Mouse (Mus musculus) midbrain, embryonic 16.5 days (tissue): Measurements from ENCODE around the gene Elmod3. TPM values are rescaled to one million over a fixed set of nuclear protein-coding genes. Genes with fewer than 3 reads are reported as not detected.
A peak's percentile ranks its signal among the peaks of the same experiment; 100 is the strongest.

Experiments
- ATAC-seq: fragments of 200-750 bp; cut with Nextera tagmentation; 2 replicates; pipeline ENCODE4 v1.8.0; 2017; ENCODE audit warnings: moderate TSS enrichment
- H3K27ac ChIP-seq: fragments of 300-500 bp; sonication (generic); 2 replicates; pipeline ENCODE4 v1.5.1; 2014; ENCODE audit warnings: mild to moderate bottlenecking, low read length, mixed read lengths
- H3K27me3 ChIP-seq: fragments of 300-500 bp; sonication (generic); 2 replicates; pipeline ENCODE4 v1.6.1; 2014; ENCODE audit warnings: low read depth, low read length, mixed read lengths; ENCODE audit not compliant: control insufficient read depth, insufficient read depth
- H3K36me3 ChIP-seq: fragments of 300-500 bp; sonication (generic); 2 replicates; pipeline ENCODE4 v1.6.1; 2014; ENCODE audit warnings: mild to moderate bottlenecking, low read length, moderate library complexity, mixed read lengths; ENCODE audit not compliant: control insufficient read depth, insufficient read depth
- H3K4me1 ChIP-seq: fragments of 300-500 bp; sonication (generic); 2 replicates; pipeline ENCODE4 v1.6.1; 2014; ENCODE audit warnings: mild to moderate bottlenecking, low read length, mixed read lengths; ENCODE audit not compliant: control insufficient read depth, insufficient read depth
- H3K4me2 ChIP-seq: fragments of 300-500 bp; sonication (generic); 2 replicates; pipeline ENCODE4 v1.6.1; 2014; ENCODE audit warnings: mild to moderate bottlenecking, low read length, mixed read lengths
- H3K4me3 ChIP-seq: fragments of 300-500 bp; sonication (generic); 2 replicates; pipeline ENCODE4 v1.5.1; 2014; ENCODE audit warnings: low read depth, mild to moderate bottlenecking, low read length, moderate library complexity, mixed read lengths
- H3K9ac ChIP-seq: fragments of 300-500 bp; sonication (generic); 2 replicates; pipeline ENCODE4 v1.6.1; 2014; ENCODE audit warnings: low read depth, low read length, mixed read lengths
- H3K9me3 ChIP-seq: fragments of 300-500 bp; sonication (generic); replicated peaks from 2 replicates; pipeline ENCODE4 v1.6.1; 2014; ENCODE audit warnings: mild to moderate bottlenecking, low read length, mixed read lengths; ENCODE audit not compliant: control insufficient read depth, poor library complexity, severe bottlenecking
- WGBS: fragments of 180-500 bp; shearing (Covaris S2); extraction: QIAGEN DNeasy Blood & Tissue Kit; methylation state at CpG from one replicate; pipeline ENCODE4 v1.1.7; 2014; 5-methylcytosine and 5-hydroxymethylcytosine counted together
- polyA plus RNA-seq: library from polyadenylated mRNA; unstranded; fragments of >200 nt; fragmentation: Nextera tagmentation; extraction: Ambion mirVana; gene quantifications from 2 replicates; pipeline ENCODE4 v1.2.1, GENCODE M21; 2015

Gene Elmod3
- polyA plus RNA-seq, result 17.3 and 17.8 TPM in 2 replicates

- no peaks in the 10 kb centered on the region for H3K9me3 ChIP-seq
- WGBS, result under 1% methylated on average over 38 of the region's 38 CpGs
- H3K4me3 ChIP-seq, result peak within 1 kb of the TSS; percentile 72
- peak within 1 kb of the TSS; percentile 87 for H3K4me2 ChIP-seq
- no peaks in the 10 kb centered on the region for H3K27me3 ChIP-seq
- peak; percentile 95 for ATAC-seq
- peaks cover 11% of the 10 kb centered on the region for H3K4me1 ChIP-seq
- peak within 1 kb of the TSS; percentile 47 for H3K27ac ChIP-seq
- H3K36me3 ChIP-seq, result no peaks in the 10 kb centered on the region
- H3K9ac ChIP-seq, result peak within 1 kb of the TSS; percentile 81
Measured at GRCm38 (mm10) chr6:72597956-72598753, at the start of gene Elmod3, which contains the start of gene Retsat. TSS of gene Elmod3 (minus strand) at chr6:72598413. TSS of gene Retsat (plus strand) at chr6:72598475.

- 62% methylated on average over 10 of the region's 10 CpGs for WGBS
- H3K9me3 ChIP-seq, result no peaks in the 10 kb centered on the region
- H3K27me3 ChIP-seq, result no peaks in the 10 kb centered on the region
- no peak overlapping the region for H3K4me2 ChIP-seq
- H3K4me3 ChIP-seq, result no peak overlapping the region
- no peak overlapping the region for H3K27ac ChIP-seq
- H3K36me3 ChIP-seq, result no peaks in the 10 kb centered on the region
- no peaks in the 10 kb centered on the region for H3K4me1 ChIP-seq
- peak; percentile 73 for ATAC-seq
- no peak overlapping the region for H3K9ac ChIP-seq
Measured at GRCm38 (mm10) chr6:72647383-72647820, 49.2 kb upstream of the Elmod3 start.

GRCm38 (mm10) chr6:72645364-72645763 lies 47.2 kb upstream of the Elmod3 start:
- Histone ChIP-seq H3K4me2 (no peak overlapping the region), H3K4me1 (no peaks in the 10 kb centered on the region), H3K27ac (no peak overlapping the region), H3K4me3 (no peak overlapping the region), H3K27me3 (no peaks in the 10 kb centered on the region), H3K9ac (no peak overlapping the region), H3K9me3 (no peaks in the 10 kb centered on the region), H3K36me3 (no peaks in the 10 kb centered on the region)
- ATAC-seq, result no peak
- WGBS, result 66% methylated on average over 7 of the region's 7 CpGs

GRCm38 (mm10) chr6:72644576-72644975 lies 46.4 kb upstream of the Elmod3 start:
- 81% methylated on average over 4 of the region's 4 CpGs for WGBS
- H3K27ac ChIP-seq, result no peak overlapping the region
- H3K9ac ChIP-seq, result no peak overlapping the region
- H3K9me3 ChIP-seq, result no peaks in the 10 kb centered on the region
- no peaks in the 10 kb centered on the region for H3K36me3 ChIP-seq
- H3K4me1 ChIP-seq, result no peaks in the 10 kb centered on the region
- no peak overlapping the region for H3K4me2 ChIP-seq
- no peaks in the 10 kb centered on the region for H3K27me3 ChIP-seq
- H3K4me3 ChIP-seq, result no peak overlapping the region
- ATAC-seq, result no peak

GRCm38 (mm10) chr6:72641218-72641954 lies 43.2 kb upstream of the Elmod3 start:
- Histone ChIP-seq H3K36me3 (no peaks in the 10 kb centered on the region), H3K4me1 (no peaks in the 10 kb centered on the region), H3K27ac (no peak overlapping the region), H3K9me3 (no peaks in the 10 kb centered on the region), H3K4me3 (no peak overlapping the region), H3K4me2 (no peak overlapping the region), H3K27me3 (no peaks in the 10 kb centered on the region), H3K9ac (no peak overlapping the region)
- 81% methylated on average over 18 of the region's 18 CpGs for WGBS
- ATAC-seq, result no peak

GRCm38 (mm10) chr6:72636940-72637339 lies 38.7 kb upstream of the Elmod3 start:
- Histone ChIP-seq H3K9me3 (no peaks in the 10 kb centered on the region), H3K27ac (no peak overlapping the region), H3K27me3 (no peaks in the 10 kb centered on the region), H3K4me1 (no peaks in the 10 kb centered on the region), H3K9ac (no peak overlapping the region), H3K4me2 (no peak overlapping the region), H3K4me3 (no peak overlapping the region), H3K36me3 (no peaks in the 10 kb centered on the region)
- whole genome bisulfite sequencing, result 86% methylated on average over 3 of the region's 3 CpGs
- ATAC-seq, result no peak

- Histone ChIP-seq H3K9ac (no peak overlapping the region), H3K27me3 (no peaks in the 10 kb centered on the region), H3K9me3 (no peaks in the 10 kb centered on the region), H3K36me3 (no peaks in the 10 kb centered on the region), H3K4me3 (no peak overlapping the region), H3K27ac (no peak overlapping the region), H3K4me1 (no peaks in the 10 kb centered on the region), H3K4me2 (no peak overlapping the region)
- peak; percentile 37; the same call in 1 of the 2 replicates for ATAC-seq
- 51% methylated on average over 12 of the region's 12 CpGs for WGBS
Measured at GRCm38 (mm10) chr6:72635760-72636431, 37.7 kb upstream of the Elmod3 start.

GRCm38 (mm10) chr6:72634311-72634710 lies 36.1 kb upstream of the Elmod3 start:
- Histone ChIP-seq H3K9me3 (no peaks in the 10 kb centered on the region), H3K4me1 (no peaks in the 10 kb centered on the region), H3K4me3 (no peak overlapping the region), H3K4me2 (no peak overlapping the region), H3K27me3 (no peaks in the 10 kb centered on the region), H3K36me3 (no peaks in the 10 kb centered on the region), H3K27ac (no peak overlapping the region), H3K9ac (no peak overlapping the region)
- no peak for ATAC-seq
- WGBS, result 91% methylated on average over 10 of the region's 10 CpGs
